Comparison of ENCODE assay signal across 7 mouse cellular contexts in genomic region chr11:49848080-49848815, GRCm38 (mm10). TPM values are rescaled to one million over a fixed set of nuclear protein-coding genes. Genes with fewer than 3 reads are reported as not detected.
A peak's percentile ranks its signal among the peaks of the same experiment; 100 is the strongest.
DNase-seq lines count a peak whose midpoint lies in the region; ATAC-seq and TF ChIP-seq lines count a peak whose summit lies in the region.

No protein-coding gene starts in this region.

- no peaks in the 10 kb centered on the region for H3K27me3 ChIP-seq in MEL (ENCODE audit: control insufficient read depth in 1 of 2, insufficient read depth in 2 of 2, low read length in 2 of 2)
- no peaks in the 10 kb centered on the region for H3K27me3 ChIP-seq in forebrain, embryonic 12.5 days
- no peaks in the 10 kb centered on the region for H3K27me3 ChIP-seq in intestine, postnatal 0 days (replicated peaks; ENCODE audit: control insufficient read depth, insufficient read depth, low read length)
- H3K27me3 ChIP-seq in midbrain, embryonic 10.5 days (ENCODE audit: low read depth, poor library complexity, severe bottlenecking) = no peaks in the 10 kb centered on the region

- peaks cover under 1 to 5% of the 10 kb centered on the region in 2 experiments; a peak in 3 of 4 replicates for H3K36me3 ChIP-seq in MEL (ENCODE audit: control insufficient read depth in 1 of 2, insufficient read depth in 2 of 2, low read length in 2 of 2)
- no peaks in the 10 kb centered on the region for H3K36me3 ChIP-seq in forebrain, embryonic 12.5 days (replicated peaks)
- H3K36me3 ChIP-seq in intestine, postnatal 0 days (ENCODE audit: control insufficient read depth, insufficient read depth) = no peaks in the 10 kb centered on the region
- H3K36me3 ChIP-seq in midbrain, embryonic 10.5 days = peaks cover 14% of the 10 kb centered on the region; the same call in 1 of the 2 replicates

- H3K9me3 ChIP-seq in MEL (replicated peaks; ENCODE audit: insufficient read depth, low read length) = no peaks in the 10 kb centered on the region
- H3K9me3 ChIP-seq in forebrain, embryonic 12.5 days = no peaks in the 10 kb centered on the region
- H3K9me3 ChIP-seq in intestine, postnatal 0 days (ENCODE audit: control insufficient read depth) = no peaks in the 10 kb centered on the region
- no peaks in the 10 kb centered on the region for H3K9me3 ChIP-seq in midbrain, embryonic 10.5 days (replicated peaks)

- no peak for ATAC-seq in forebrain, embryonic 12.5 days (ENCODE audit: low FRiP score)
- no peak for ATAC-seq in intestine, postnatal 0 days

- H3K4me1 ChIP-seq in MEL (ENCODE audit: control insufficient read depth in 1 of 2, insufficient read depth in 2 of 2, low read length in 2 of 2) = peaks cover 7 to 17% of the 10 kb centered on the region in 2 experiments
- peaks cover 22% of the 10 kb centered on the region for H3K4me1 ChIP-seq in forebrain, embryonic 12.5 days
- H3K4me1 ChIP-seq in intestine, postnatal 0 days (replicated peaks; ENCODE audit: control insufficient read depth, insufficient read depth, low read length) = peaks cover 11% of the 10 kb centered on the region
- peaks cover 27% of the 10 kb centered on the region for H3K4me1 ChIP-seq in midbrain, embryonic 10.5 days

- no peak for TF ChIP-seq CTCF in MEL (IDR thresholded peaks at IDR 0.05 in 2 of 3, conservative IDR thresholded peaks at IDR 0.05 in 1 of 3; ENCODE audit: control insufficient read depth in 1 of 3, insufficient read depth in 1 of 3, low read depth in 2 of 3, low read length in 3 of 3, poor library complexity in 1 of 3, severe bottlenecking in 1 of 3)
- no peak for TF ChIP-seq CTCF in intestine, postnatal 0 days (IDR thresholded peaks at IDR 0.05; ENCODE audit: low read depth)

- 78% methylated on average over 4 of the region's 4 CpGs for WGBS in forebrain, embryonic 12.5 days
- WGBS in intestine, postnatal 0 days = 65% methylated on average over 4 of the region's 4 CpGs
- 84% methylated on average over 4 of the region's 4 CpGs for WGBS in midbrain, embryonic 10.5 days

- H3K27ac ChIP-seq in MEL (ENCODE audit: control insufficient read depth, low read depth, low read length) = peak overlapping the region; percentile 90
- H3K27ac ChIP-seq in forebrain, embryonic 12.5 days = no peak overlapping the region
- no peak overlapping the region for H3K27ac ChIP-seq in intestine, postnatal 0 days (ENCODE audit: low read depth, low read length)
- no peak overlapping the region for H3K27ac ChIP-seq in midbrain, embryonic 10.5 days (replicated peaks)

- TF ChIP-seq RAD21 in MEL (IDR thresholded peaks at IDR 0.05; ENCODE audit: low read depth, low read length) = no peak

- TF ChIP-seq POLR2A in MEL (IDR thresholded peaks at IDR 0.05; ENCODE audit: control insufficient read depth in 1 of 2, insufficient read depth in 1 of 2, low read depth in 1 of 2, low read length in 2 of 2, poor library complexity in 1 of 2) = peak in 1 of 2 experiments; percentile 55; a peak in 2 of 4 replicates

- H3K9ac ChIP-seq in MEL (ENCODE audit: control insufficient read depth, low read depth, low read length, poor library complexity, severe bottlenecking) = peak overlapping the region; percentile 64
- H3K9ac ChIP-seq in forebrain, embryonic 12.5 days = peak overlapping the region; percentile 30
- H3K9ac ChIP-seq in intestine, postnatal 0 days (ENCODE audit: low read depth, low read length) = no peak overlapping the region

- peak; percentile 33 for DNase-seq in A20 (ENCODE audit: low read depth, low spot score)
- DNase-seq in MEL (ENCODE audit: low read depth, low spot score) = peak; percentile 80
- no peak for DNase-seq in midbrain, embryonic 10.5 days (ENCODE audit: low spot score)
- no peak for DNase-seq in urinary bladder, postnatal 25 days (ENCODE audit: low spot score)
- no peak for DNase-seq in natural killer cell, adult 2 months (ENCODE audit: low spot score in 2 of 2)

- peak; percentile 93 to 94 for TF ChIP-seq EP300 in MEL (IDR thresholded peaks at IDR 0.05; ENCODE audit: low read depth in 1 of 2, low read length in 2 of 2)

- H3K4me3 ChIP-seq in MEL (ENCODE audit: control insufficient read depth in 1 of 2, insufficient read depth in 1 of 2, low read depth in 2 of 2, low read length in 2 of 2) = peak overlapping the region; percentile 49 to 93
- no peak overlapping the region for H3K4me3 ChIP-seq in forebrain, embryonic 12.5 days (replicated peaks)
- no peak overlapping the region for H3K4me3 ChIP-seq in intestine, postnatal 0 days (ENCODE audit: low read depth, low read length)
- peak overlapping the region; percentile 66; the same call in 1 of the 2 replicates for H3K4me3 ChIP-seq in midbrain, embryonic 10.5 days

- peak overlapping the region; percentile 91 for H3K4me2 ChIP-seq in forebrain, embryonic 12.5 days
- peak overlapping the region; percentile 92; the same call in 1 of the 2 replicates for H3K4me2 ChIP-seq in intestine, postnatal 0 days (replicated peaks; ENCODE audit: low read depth)

- H3K79me2 ChIP-seq in MEL (ENCODE audit: control insufficient read depth, insufficient read depth, low read length, poor library complexity) = peaks cover 29% of the 10 kb centered on the region

TF ChIP-seq in MEL, 35 proteins besides CTCF, POLR2A, EP300 and RAD21 (continues in another document):
- TF ChIP-seq GATA1 (IDR thresholded peaks at IDR 0.05; ENCODE audit: low read depth, low read length) = peak; percentile 95
- peak; percentile 86 for TF ChIP-seq MXI1 (IDR thresholded peaks at IDR 0.05; ENCODE audit: low read depth, low read length)
- peak; percentile 11; the same call in 1 of the 2 replicates for TF ChIP-seq POLR2AphosphoS2 (IDR thresholded peaks at IDR 0.05; ENCODE audit: low read length)
- TF ChIP-seq RCOR1 (IDR thresholded peaks at IDR 0.05; ENCODE audit: low read depth, low read length) = peak; percentile 60; the same call in 1 of the 2 replicates
- TF ChIP-seq HCFC1 (IDR thresholded peaks at IDR 0.05; ENCODE audit: low read depth, low read length) = peak; percentile 52; the same call in 1 of the 2 replicates
- no peak for TF ChIP-seq ZMIZ1 (IDR thresholded peaks at IDR 0.05; ENCODE audit: low read depth, low read length)
- no peak for TF ChIP-seq ZKSCAN1 (IDR thresholded peaks at IDR 0.05; ENCODE audit: low read depth, low read length)
- TF ChIP-seq TAL1 (IDR thresholded peaks at IDR 0.05; ENCODE audit: low read length) = 0 out of 2 replicates have a peak, but pooled peaks have one; percentile 5
- no peak for TF ChIP-seq CHD2 (IDR thresholded peaks at IDR 0.05; ENCODE audit: low read length)
- TF ChIP-seq SIN3A (IDR thresholded peaks at IDR 0.05; ENCODE audit: low read length) = peak; percentile 97
- TF ChIP-seq ELF1 (IDR thresholded peaks at IDR 0.05; ENCODE audit: low read depth, low read length) = 0 out of 2 replicates have a peak, but pooled peaks have one; percentile 2
- TF ChIP-seq USF1 (IDR thresholded peaks at IDR 0.05; ENCODE audit: low read depth, low read length) = no peak
- no peak for TF ChIP-seq BHLHE40 (IDR thresholded peaks at IDR 0.05; ENCODE audit: borderline replicate concordance, low read depth, low read length)
- 0 out of 2 replicates have a peak, but pooled peaks have one; percentile 13 for TF ChIP-seq MEF2A (IDR thresholded peaks at IDR 0.05; ENCODE audit: extremely low read depth, insufficient replicate concordance, low read depth, low read length, poor library complexity, severe bottlenecking)
- no peak for TF ChIP-seq GABPA (IDR thresholded peaks at IDR 0.05; ENCODE audit: low read depth, low read length)
- TF ChIP-seq MAX (IDR thresholded peaks at IDR 0.05; ENCODE audit: low read length) = peak; percentile 68; the same call in 1 of the 2 replicates
- peak; percentile 79; the same call in 1 of the 2 replicates for TF ChIP-seq MYB (IDR thresholded peaks at IDR 0.05; ENCODE audit: low read depth, low read length)
- TF ChIP-seq ETS1 (IDR thresholded peaks at IDR 0.05; ENCODE audit: low read depth, low read length) = peak; percentile 85
- TF ChIP-seq TBP (IDR thresholded peaks at IDR 0.05; ENCODE audit: low read depth, low read length) = peak; percentile 23; the same call in 1 of the 2 replicates
- peak; percentile 18; the same call in 1 of the 2 replicates for TF ChIP-seq NELFE (IDR thresholded peaks at IDR 0.05; ENCODE audit: low read depth, low read length)
- TF ChIP-seq TCF12 (IDR thresholded peaks at IDR 0.05; ENCODE audit: low read depth, low read length) = peak; percentile 90
- peak; percentile 82 for TF ChIP-seq ZNF384 (IDR thresholded peaks at IDR 0.05; ENCODE audit: low read depth, low read length)
- no peak for TF ChIP-seq ZC3H11A (IDR thresholded peaks at IDR 0.05; ENCODE audit: low read depth, low read length)
- no peak for TF ChIP-seq JUND (IDR thresholded peaks at IDR 0.05; ENCODE audit: low read depth, low read length)

RNA-seq across cellular contexts. Expression of gene Mapk9, which starts 1.7 kb away (rescaled TPM):
- total RNA-seq in MEL (2012; rRNA removed) = 42.6 and 52.8 TPM in 2 replicates
- 10 to 100 TPM in 1 of 2 experiments, not detected in 1; 43.1 TPM for polyA plus RNA-seq in MEL (2012; ENCODE audit: insufficient read depth in 1 of 2, insufficient read length in 2 of 2, low read depth in 1 of 2, low replicate concordance in 2 of 2, missing spikeins in 1 of 2)
- polyA plus RNA-seq in forebrain, embryonic 12.5 days (2016; fragmentation: Nextera tagmentation; extraction: Ambion mirVana) = 41.8 and 43.2 TPM in 2 replicates
- 21.7 and 22.0 TPM in 2 replicates for polyA plus RNA-seq in intestine, postnatal 0 days (2015; fragmentation: Nextera tagmentation; extraction: Ambion mirVana)
- 22.2 and 29.7 TPM in 2 replicates for polyA plus RNA-seq in midbrain, embryonic 10.5 days (2016; fragmentation: Nextera tagmentation; extraction: Ambion mirVana)

RNA-seq across cellular contexts. Expression of gene Rasgef1c, which starts 53.4 kb away (rescaled TPM):
- total RNA-seq in MEL (2012; rRNA removed) = 0.12 TPM in 1 of 2 replicates, not detected in the other
- under 1 TPM in 1 of 2 experiments, not detected in 1; 0.15 TPM for polyA plus RNA-seq in MEL (2012; ENCODE audit: insufficient read depth in 1 of 2, insufficient read length in 2 of 2, low read depth in 1 of 2, low replicate concordance in 2 of 2, missing spikeins in 1 of 2)
- polyA plus RNA-seq in forebrain, embryonic 12.5 days (2016; fragmentation: Nextera tagmentation; extraction: Ambion mirVana) = 1.8 and 2.8 TPM in 2 replicates
- polyA plus RNA-seq in intestine, postnatal 0 days (2015; fragmentation: Nextera tagmentation; extraction: Ambion mirVana) = 0.44 and 0.78 TPM in 2 replicates
- polyA plus RNA-seq in midbrain, embryonic 10.5 days (2016; fragmentation: Nextera tagmentation; extraction: Ambion mirVana) = 0.23 and 0.29 TPM in 2 replicates

RNA-seq across cellular contexts. Expression of gene Gfpt2, which starts 54.3 kb away (rescaled TPM):
- total RNA-seq in MEL (2012; rRNA removed) = 4.0 and 4.9 TPM in 2 replicates
- 1 to 10 TPM in 1 of 2 experiments, not detected in 1; 8.0 TPM for polyA plus RNA-seq in MEL (2012; ENCODE audit: insufficient read depth in 1 of 2, insufficient read length in 2 of 2, low read depth in 1 of 2, low replicate concordance in 2 of 2, missing spikeins in 1 of 2)
- 9.5 and 10.5 TPM in 2 replicates for polyA plus RNA-seq in forebrain, embryonic 12.5 days (2016; fragmentation: Nextera tagmentation; extraction: Ambion mirVana)
- polyA plus RNA-seq in intestine, postnatal 0 days (2015; fragmentation: Nextera tagmentation; extraction: Ambion mirVana) = 1.7 and 2.8 TPM in 2 replicates
- polyA plus RNA-seq in midbrain, embryonic 10.5 days (2016; fragmentation: Nextera tagmentation; extraction: Ambion mirVana) = 13.9 and 16.7 TPM in 2 replicates

Comparison
In these comparisons a context has a peak if more than half of its experiments do, and no peak if none do; other contexts are left out.
1. DNase-seq: peak in A20 (single experiment) and MEL (single experiment); none in midbrain, embryonic 10.5 days (single experiment), urinary bladder, postnatal 25 days (single experiment) and natural killer cell, adult 2 months (0 of 2).
2. H3K4me3 ChIP-seq: peak in MEL (2 of 2) and midbrain, embryonic 10.5 days (single experiment); none in forebrain, embryonic 12.5 days (single experiment) and intestine, postnatal 0 days (single experiment).